Comparison of ENCODE assay signal across 15 mouse cellular contexts in the genomic region with DNA sequence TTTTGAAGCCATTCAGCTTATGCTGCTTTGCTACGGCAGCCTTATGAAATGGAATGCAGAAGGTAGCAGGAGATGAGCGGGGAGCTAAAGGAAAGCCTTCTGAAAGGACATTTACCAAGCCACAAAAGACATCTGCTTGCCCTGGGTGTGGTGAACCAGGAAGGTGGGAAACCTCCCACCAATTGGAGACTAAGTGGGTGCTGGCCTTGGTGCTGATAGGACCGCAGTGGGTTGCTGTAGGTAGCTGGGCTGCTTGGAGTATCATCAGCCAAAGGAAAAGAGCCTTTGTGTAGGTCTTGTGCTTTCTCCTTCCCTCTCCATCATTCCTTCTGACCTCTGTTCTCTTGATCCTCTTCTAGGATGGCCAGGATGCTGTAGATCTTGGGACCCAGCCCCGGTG.
DNase-seq lines count a peak whose midpoint lies in the region; ATAC-seq lines count a peak whose summit lies in the region.
"Had no signal": no experiment of that assay in that cellular context is flagged by ENCODE, and none has a peak within 500 bp of the region (broad histone marks: within the 10 kb centered on the region; RNA-seq: fewer than 3 reads in every experiment).

No protein-coding gene starts in this region.

- peak; percentile 44 for DNase-seq in hindbrain, embryonic 11.5 days (ENCODE audit: low spot score)
- no peak for DNase-seq in hindbrain, embryonic 14.5 days (ENCODE audit: low spot score)
- DNase-seq in urinary bladder, postnatal 14 days (ENCODE audit: low spot score), result peak; percentile 4
- no peak for DNase-seq in urinary bladder, postnatal 36 days (ENCODE audit: low spot score in 2 of 2)
- peak; percentile 75 for DNase-seq in limb, embryonic 10.5 days (ENCODE audit: low spot score)
- DNase-seq in frontal cortex, postnatal 10 days (ENCODE audit: low spot score in 2 of 2), result no peak
- no peak for DNase-seq in cerebellum, postnatal 4 days (ENCODE audit: low spot score in 2 of 2)
- no peak for DNase-seq in adipocyte (ENCODE audit: low spot score)
- DNase-seq: adrenal gland, postnatal 25 days; cerebellum, adult 18-20 months; kidney, adult 18-20 months; liver, embryonic 13.5 days; thymus, postnatal 36 days had no signal

- H3K36me3 ChIP-seq in hindbrain, embryonic 11.5 days (ENCODE audit: control insufficient read depth, insufficient read depth, low read length), result no peaks in the 10 kb centered on the region
- no peaks in the 10 kb centered on the region for H3K36me3 ChIP-seq in hindbrain, embryonic 14.5 days (replicated peaks; ENCODE audit: control insufficient read depth, insufficient read depth)
- H3K36me3 ChIP-seq in limb, embryonic 10.5 days, result no peaks in the 10 kb centered on the region
- H3K36me3 ChIP-seq: heart, embryonic 15.5 days; liver, embryonic 13.5 days had no signal

- H3K4me2 ChIP-seq in hindbrain, embryonic 11.5 days (replicated peaks; ENCODE audit: low read depth, low read length), result no peak overlapping the region
- H3K4me2 ChIP-seq in hindbrain, embryonic 14.5 days (replicated peaks), result no peak overlapping the region
- H3K4me2 ChIP-seq: heart, embryonic 15.5 days; liver, embryonic 13.5 days had no signal

- WGBS in hindbrain, embryonic 11.5 days, result 52% methylated on average over 4 of the region's 4 CpGs
- 52% methylated on average over 4 of the region's 4 CpGs for WGBS in hindbrain, embryonic 14.5 days
- WGBS in limb, embryonic 10.5 days, result 45% methylated on average over 4 of the region's 4 CpGs

- ATAC-seq in hindbrain, embryonic 11.5 days (ENCODE audit: low FRiP score), result no peak
- no peak for ATAC-seq in hindbrain, embryonic 14.5 days (ENCODE audit: low FRiP score)

- no peak overlapping the region for H3K27ac ChIP-seq in hindbrain, embryonic 11.5 days (ENCODE audit: low read depth, low read length)
- H3K27ac ChIP-seq in hindbrain, embryonic 14.5 days, result no peak overlapping the region
- no peak overlapping the region for H3K27ac ChIP-seq in limb, embryonic 10.5 days
- H3K27ac ChIP-seq: heart, embryonic 15.5 days; liver, embryonic 13.5 days had no signal

- H3K27me3 ChIP-seq in hindbrain, embryonic 11.5 days (ENCODE audit: control insufficient read depth, insufficient read depth, low read length), result no peaks in the 10 kb centered on the region
- H3K27me3 ChIP-seq in hindbrain, embryonic 14.5 days (ENCODE audit: control insufficient read depth, insufficient read depth, low read length), result no peaks in the 10 kb centered on the region
- H3K27me3 ChIP-seq in limb, embryonic 10.5 days (ENCODE audit: low read depth, poor library complexity, severe bottlenecking), result no peaks in the 10 kb centered on the region
- H3K27me3 ChIP-seq: heart, embryonic 15.5 days; liver, embryonic 13.5 days; megakaryocyte, embryonic 14.5 days had no signal

- H3K9ac ChIP-seq in hindbrain, embryonic 11.5 days (ENCODE audit: low read depth, low read length), result no peak overlapping the region
- no peak overlapping the region for H3K9ac ChIP-seq in hindbrain, embryonic 14.5 days
- H3K9ac ChIP-seq: heart, embryonic 15.5 days; liver, embryonic 13.5 days had no signal

- H3K4me3 ChIP-seq in hindbrain, embryonic 11.5 days (ENCODE audit: low read depth, low read length), result no peak overlapping the region
- H3K4me3 ChIP-seq in hindbrain, embryonic 14.5 days (replicated peaks; ENCODE audit: low read length), result no peak overlapping the region
- no peak overlapping the region for H3K4me3 ChIP-seq in limb, embryonic 10.5 days
- H3K4me3 ChIP-seq: heart, embryonic 15.5 days; liver, embryonic 13.5 days; megakaryocyte, embryonic 14.5 days had no signal

- no peaks in the 10 kb centered on the region for H3K4me1 ChIP-seq in hindbrain, embryonic 11.5 days (replicated peaks; ENCODE audit: control insufficient read depth, insufficient read depth, low read length)
- no peaks in the 10 kb centered on the region for H3K4me1 ChIP-seq in hindbrain, embryonic 14.5 days (replicated peaks; ENCODE audit: control insufficient read depth, insufficient read depth, low read length)
- no peaks in the 10 kb centered on the region for H3K4me1 ChIP-seq in limb, embryonic 10.5 days
- H3K4me1 ChIP-seq: heart, embryonic 15.5 days; liver, embryonic 13.5 days; megakaryocyte, embryonic 14.5 days had no signal

- H3K9me3 ChIP-seq in hindbrain, embryonic 11.5 days (ENCODE audit: control insufficient read depth, low read length), result no peaks in the 10 kb centered on the region
- no peaks in the 10 kb centered on the region for H3K9me3 ChIP-seq in hindbrain, embryonic 14.5 days (ENCODE audit: control insufficient read depth, low read length)
- H3K9me3 ChIP-seq in limb, embryonic 10.5 days (replicated peaks), result no peaks in the 10 kb centered on the region
- H3K9me3 ChIP-seq: heart, embryonic 15.5 days; liver, embryonic 13.5 days had no signal

Comparison
In these comparisons a context has a peak if more than half of its experiments do, and no peak if none do; other contexts are left out.
1. DNase-seq: peak in hindbrain, embryonic 11.5 days (single experiment), urinary bladder, postnatal 14 days (single experiment) and limb, embryonic 10.5 days (single experiment); none in hindbrain, embryonic 14.5 days (single experiment), urinary bladder, postnatal 36 days (0 of 2), frontal cortex, postnatal 10 days (0 of 2), cerebellum, postnatal 4 days (0 of 2) and adipocyte (single experiment).